Mouse (Mus musculus): ENCODE data around the gene Fut7. TPM values are rescaled to one million over a fixed set of nuclear protein-coding genes. Genes with fewer than 3 reads are reported as not detected.

Gene Fut7
- not detected in 2 replicates for polyA plus RNA-seq (2016; fragmentation: Nextera tagmentation; extraction: Ambion mirVana)

DNA sequence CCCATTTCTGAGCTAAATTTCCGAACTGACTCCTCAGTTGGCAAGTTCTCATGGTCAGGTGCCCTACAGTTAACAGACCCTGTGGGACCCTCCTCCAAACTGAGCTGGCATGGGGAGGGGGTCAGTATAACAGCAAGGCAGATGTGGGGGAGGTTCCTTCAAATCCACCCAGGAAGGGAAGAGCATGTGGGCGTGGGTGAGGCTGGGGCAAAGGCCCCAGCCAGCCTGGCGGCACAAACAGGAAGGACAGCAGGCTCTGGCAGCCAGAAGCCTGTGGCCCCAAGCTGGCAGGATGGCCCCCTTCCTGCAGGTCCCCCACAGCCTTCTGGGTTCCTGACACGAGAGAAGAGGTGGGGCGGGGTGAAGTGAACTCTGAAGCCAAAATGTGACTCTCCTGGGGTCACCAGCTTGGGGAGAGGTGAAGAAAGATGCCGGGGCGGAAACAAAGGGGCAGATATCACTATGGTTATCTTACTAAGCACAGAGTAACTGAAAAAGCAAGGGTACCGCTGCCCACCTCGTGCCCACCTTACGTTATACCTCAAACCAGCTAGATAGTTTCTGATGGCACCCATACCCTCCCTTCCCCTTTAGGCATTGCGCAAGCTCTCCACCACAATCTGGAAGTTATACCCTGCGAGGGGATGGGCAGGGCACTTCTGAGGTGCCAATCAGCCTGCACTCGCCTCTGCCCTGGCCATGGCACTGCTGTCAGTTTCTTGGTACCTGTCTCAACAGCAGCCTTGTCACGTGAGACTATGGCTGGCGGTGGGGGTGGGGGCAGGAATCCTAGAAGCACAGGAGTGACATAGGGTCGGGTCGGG is at the start of gene Fut7:
Gene Fut7 (plus strand): TSS at position 681 of the 824 bp plus-strand sequence.
- H3K27me3 ChIP-seq (ENCODE audit: low read depth, poor library complexity, severe bottlenecking): peaks cover 43% of the 10 kb centered on the region
- no peak within 1 kb of the TSS for H3K27ac ChIP-seq (replicated peaks)
- no peak for DNase-seq (ENCODE audit: low spot score)
- WGBS: 72% methylated on average over 17 of the region's 17 CpGs
- H3K9me3 ChIP-seq (replicated peaks): no peaks in the 10 kb centered on the region
- H3K4me3 ChIP-seq: no peak within 1 kb of the TSS
- no peaks in the 10 kb centered on the region for H3K36me3 ChIP-seq
- no peaks in the 10 kb centered on the region for H3K4me1 ChIP-seq

DNA sequence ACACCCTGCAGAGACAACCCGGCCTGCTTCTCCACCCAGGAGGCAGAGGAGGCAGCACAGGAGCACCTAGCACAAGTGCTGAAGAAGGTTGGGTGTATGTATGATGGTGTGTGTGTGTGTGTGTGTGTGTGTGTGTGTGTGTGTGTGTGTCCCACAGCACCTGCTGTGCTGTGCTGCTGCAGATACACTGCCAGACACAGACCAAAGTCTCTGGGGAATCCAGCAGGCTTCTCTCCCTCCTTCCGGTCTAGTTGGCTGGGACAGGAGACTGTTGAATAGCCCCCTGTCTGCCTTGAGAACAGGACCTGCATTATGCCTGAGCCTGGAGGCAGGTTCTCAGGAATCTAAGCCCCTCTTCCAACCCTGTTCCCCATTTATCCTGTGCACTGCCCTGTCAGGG is 49.6 kb upstream of the Fut7 start:
- Histone ChIP-seq H3K4me3 (peak overlapping the region; percentile 78), H3K27ac (replicated peaks) (peak overlapping the region; percentile 95; the same call in 1 of the 2 replicates), H3K4me1 (peaks cover 35% of the 10 kb centered on the region), H3K27me3 (ENCODE audit: low read depth, poor library complexity, severe bottlenecking) (0 out of 2 replicates have a peak, but pooled peaks cover 5% of the 10 kb centered on the region), H3K9me3 (replicated peaks) (no peaks in the 10 kb centered on the region), H3K36me3 (peaks cover 43% of the 10 kb centered on the region)
- DNase-seq (ENCODE audit: low spot score): no peak
- 49% methylated on average over 2 of the region's 2 CpGs for WGBS

DNA sequence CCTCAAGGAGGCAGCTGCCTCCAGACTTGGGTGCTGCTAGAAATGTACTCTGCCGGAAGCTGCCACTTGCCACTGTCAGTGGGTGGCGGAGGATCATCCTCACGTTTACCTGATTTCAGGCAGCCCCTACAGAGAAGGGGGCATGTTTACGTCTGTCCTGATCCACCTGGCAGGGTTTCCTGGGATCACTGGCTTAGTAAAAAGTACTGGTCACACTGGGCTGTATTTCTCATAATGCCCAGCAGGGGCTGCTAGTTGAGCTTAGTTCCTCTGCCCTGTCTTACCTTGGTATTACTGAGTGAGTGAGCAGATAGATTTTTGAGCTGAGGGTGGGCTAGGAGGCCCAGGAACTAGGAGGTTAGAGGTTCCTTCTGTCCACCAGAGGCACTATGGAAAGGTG is 46.5 kb upstream of the Fut7 start:
- Histone ChIP-seq H3K4me1 (peaks cover 30% of the 10 kb centered on the region), H3K27ac (replicated peaks) (no peak overlapping the region), H3K36me3 (peaks cover 49% of the 10 kb centered on the region), H3K4me3 (no peak overlapping the region), H3K9me3 (replicated peaks) (no peaks in the 10 kb centered on the region), H3K27me3 (ENCODE audit: low read depth, poor library complexity, severe bottlenecking) (0 out of 2 replicates have a peak, but pooled peaks cover 5% of the 10 kb centered on the region)
- 64% methylated on average over 4 of the region's 4 CpGs for WGBS
- DNase-seq (ENCODE audit: low spot score): no peak

DNA sequence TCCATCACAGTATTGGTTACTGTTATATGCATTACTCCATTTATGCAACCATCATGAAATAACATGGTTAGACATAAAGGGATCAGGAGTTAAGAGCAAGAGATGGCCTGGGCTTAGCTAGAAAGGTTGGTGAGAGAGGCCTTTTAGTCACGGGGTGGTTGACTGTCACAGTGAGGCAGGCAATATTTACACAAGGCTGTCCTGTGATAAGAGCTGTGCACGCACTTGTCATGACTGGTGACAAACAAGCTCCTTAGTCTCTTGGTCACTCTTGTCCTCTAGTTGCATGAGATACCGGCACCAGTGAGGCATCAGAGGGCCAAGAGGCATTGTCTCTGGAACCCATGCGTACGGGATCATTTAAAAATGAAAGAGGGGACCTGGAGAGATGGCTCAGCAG is 38.6 kb upstream of the Fut7 start:
- 80% methylated on average over 5 of the region's 5 CpGs for WGBS

DNA sequence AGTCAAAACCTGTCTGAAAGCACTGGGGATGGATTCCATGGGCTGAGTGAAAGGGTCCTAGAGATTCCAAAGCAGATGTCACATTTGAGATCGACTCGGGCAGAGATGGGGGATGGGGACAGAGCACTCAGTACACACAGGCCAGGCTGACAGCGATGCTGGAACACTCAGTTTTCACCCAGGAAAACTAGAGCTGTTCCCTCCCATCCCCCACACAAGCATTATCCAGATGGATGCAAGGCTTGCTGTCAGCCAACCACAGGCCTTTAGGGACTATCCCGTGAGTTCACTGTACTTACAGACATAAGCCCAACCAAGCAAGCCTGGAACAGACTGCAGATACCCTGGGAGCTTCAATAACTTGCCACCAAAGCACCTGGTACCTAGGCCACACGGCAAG is 31.8 kb upstream of the Fut7 start:
- no peak for DNase-seq (ENCODE audit: low spot score)
- no peak overlapping the region for H3K27ac ChIP-seq (replicated peaks)
- no peaks in the 10 kb centered on the region for H3K36me3 ChIP-seq
- H3K27me3 ChIP-seq (ENCODE audit: low read depth, poor library complexity, severe bottlenecking): peaks cover 26% of the 10 kb centered on the region
- 85% methylated on average over 5 of the region's 5 CpGs for WGBS
- no peaks in the 10 kb centered on the region for H3K9me3 ChIP-seq (replicated peaks)
- no peak overlapping the region for H3K4me3 ChIP-seq
- H3K4me1 ChIP-seq: peaks cover 16% of the 10 kb centered on the region

More for the DNA sequence above, 38.6 kb upstream of the Fut7 start:
- no peaks in the 10 kb centered on the region for H3K36me3 ChIP-seq
- H3K4me1 ChIP-seq: no peaks in the 10 kb centered on the region
- H3K4me3 ChIP-seq: no peak overlapping the region
- no peaks in the 10 kb centered on the region for H3K27me3 ChIP-seq (ENCODE audit: low read depth, poor library complexity, severe bottlenecking)
- no peaks in the 10 kb centered on the region for H3K9me3 ChIP-seq (replicated peaks)
- DNase-seq (ENCODE audit: low spot score): no peak
- no peak overlapping the region for H3K27ac ChIP-seq (replicated peaks)

DNA sequence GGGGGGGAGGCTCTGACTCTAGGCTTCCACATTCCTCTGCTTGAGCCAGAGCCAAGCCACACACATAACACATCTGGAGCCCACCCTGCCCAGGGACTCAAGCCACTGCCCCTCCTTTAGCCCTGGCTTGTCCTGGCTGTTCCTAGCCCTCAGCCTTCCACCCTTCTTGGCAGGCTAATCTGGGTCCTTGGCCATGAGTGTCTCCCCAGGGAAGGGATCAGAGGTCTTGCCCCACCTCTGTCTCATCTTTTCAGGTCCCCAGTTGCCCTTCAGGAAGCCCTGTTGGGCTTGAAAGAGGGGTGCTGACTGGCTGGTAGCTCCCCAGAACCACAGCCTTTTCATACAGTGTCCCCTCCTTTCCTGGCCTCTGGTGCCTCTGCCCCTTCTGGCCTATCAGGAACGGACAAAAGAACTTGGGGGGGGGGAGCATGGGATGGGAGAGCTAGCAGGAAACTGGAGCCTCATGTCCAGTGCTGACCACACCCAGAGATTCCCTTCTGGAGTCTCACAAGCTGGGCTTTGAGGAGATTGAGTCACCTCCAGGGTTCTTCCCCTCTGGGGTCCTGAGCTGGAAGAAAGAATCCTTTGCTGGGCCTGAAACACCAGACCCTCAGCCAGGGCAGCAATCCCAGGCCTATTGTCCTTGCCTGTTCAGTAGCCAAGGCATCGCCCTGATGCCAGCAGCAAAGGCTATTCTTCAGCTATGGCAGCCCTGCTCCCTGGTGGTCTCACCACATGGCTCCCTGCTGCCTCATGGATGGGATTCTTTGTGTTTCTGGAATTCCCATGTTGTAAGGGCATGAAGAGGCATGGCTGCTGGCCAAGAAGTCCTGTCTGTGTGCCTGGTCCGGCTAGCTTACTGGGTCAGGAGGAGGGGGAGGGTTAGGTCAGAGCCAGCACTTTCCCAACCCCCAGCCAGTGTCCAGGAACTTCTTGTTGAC is 28.5 kb upstream of the Fut7 start:
- no peak for DNase-seq (ENCODE audit: low spot score)
- no peak overlapping the region for H3K4me3 ChIP-seq
- peaks cover 59% of the 10 kb centered on the region for H3K27me3 ChIP-seq (ENCODE audit: low read depth, poor library complexity, severe bottlenecking)
- WGBS: 31% methylated on average over 3 of the region's 3 CpGs
- H3K9me3 ChIP-seq (replicated peaks): no peaks in the 10 kb centered on the region
- H3K36me3 ChIP-seq: no peaks in the 10 kb centered on the region
- H3K4me1 ChIP-seq: peaks cover 20% of the 10 kb centered on the region
- H3K27ac ChIP-seq (replicated peaks): no peak overlapping the region

DNA sequence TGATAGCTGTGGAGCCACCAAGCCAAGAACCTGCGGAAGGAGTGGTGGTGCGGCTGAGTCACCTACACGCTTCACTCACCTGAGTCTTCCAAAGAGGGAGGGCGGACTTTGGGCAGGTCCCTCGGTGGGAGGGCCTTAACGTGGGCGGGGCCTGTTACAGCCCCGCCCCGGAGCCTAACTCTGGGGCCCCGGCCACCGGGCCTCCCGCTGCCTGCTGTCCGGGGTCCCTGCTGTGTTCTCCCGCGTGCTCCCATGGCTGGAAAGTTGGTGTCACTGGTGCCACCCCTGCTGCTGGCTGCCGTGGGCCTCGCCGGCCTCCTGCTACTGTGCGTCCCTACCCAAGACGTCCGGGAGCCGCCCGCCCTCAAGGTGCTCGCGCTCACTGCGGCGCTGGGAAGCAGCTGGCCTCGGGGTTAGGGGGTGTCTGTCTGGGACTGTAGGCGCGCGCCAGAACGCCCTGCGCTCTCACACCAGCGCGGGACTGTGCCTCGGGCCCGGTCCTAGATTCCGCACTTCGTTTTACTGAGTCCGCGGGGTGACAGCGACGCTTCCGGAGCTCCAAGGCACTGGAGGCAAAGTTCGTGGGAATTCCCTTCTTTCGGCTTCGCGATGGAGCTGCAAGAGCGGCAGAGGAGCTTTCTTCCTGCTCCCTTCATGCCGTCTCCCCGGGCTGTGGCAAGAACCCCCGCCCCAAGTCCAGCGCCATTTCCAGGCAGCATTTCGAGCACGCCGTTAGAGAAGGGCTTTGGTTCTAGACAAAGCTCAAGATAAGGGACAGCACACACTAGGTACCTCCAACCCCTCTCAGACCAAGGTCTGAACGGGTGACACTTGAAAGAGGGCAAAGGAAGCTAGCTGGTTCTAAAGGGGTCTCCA is 27.1 kb upstream of the Fut7 start, which contains the start of gene Entpd2:
Gene Entpd2 (plus strand): TSS at position 154 of the 876 bp plus-strand sequence.
- Histone ChIP-seq H3K9me3 (replicated peaks) (no peaks in the 10 kb centered on the region), H3K27me3 (ENCODE audit: low read depth, poor library complexity, severe bottlenecking) (peaks cover 73% of the 10 kb centered on the region), H3K36me3 (no peaks in the 10 kb centered on the region), H3K4me1 (peaks cover 26% of the 10 kb centered on the region), H3K27ac (replicated peaks) (0 out of 2 replicates have a peak within 1 kb of the TSS, but pooled peaks have one; percentile 3), H3K4me3 (peak within 1 kb of the TSS; percentile 56)
- WGBS: 2% methylated on average over 57 of the region's 57 CpGs
- DNase-seq (ENCODE audit: low spot score): peak; percentile 41

DNA sequence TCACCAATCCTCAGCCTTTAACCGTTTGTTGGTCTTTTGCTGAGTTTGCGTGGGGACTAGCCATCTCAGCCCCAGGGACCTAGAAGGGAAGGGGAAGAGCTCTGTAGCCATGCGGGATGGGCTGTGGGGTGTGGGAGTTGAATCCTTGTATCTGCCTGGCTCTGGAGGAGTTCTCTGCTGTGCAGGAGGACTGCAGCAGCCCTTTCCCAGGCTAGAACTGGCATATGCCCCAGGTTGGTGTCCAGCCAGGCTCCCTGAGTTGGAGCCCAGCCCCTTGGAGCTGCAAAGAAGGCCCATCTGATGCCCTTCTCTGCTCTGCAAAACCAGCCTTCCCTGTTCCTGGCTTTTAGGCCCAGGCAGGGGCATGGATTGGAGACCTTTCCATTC is 26.5 kb upstream of the Fut7 start:
- no peak overlapping the region for H3K27ac ChIP-seq (replicated peaks)
- no peaks in the 10 kb centered on the region for H3K9me3 ChIP-seq (replicated peaks)
- H3K4me1 ChIP-seq: peaks cover 27% of the 10 kb centered on the region
- 23% methylated on average over 3 of the region's 3 CpGs for WGBS
- no peaks in the 10 kb centered on the region for H3K36me3 ChIP-seq
- H3K4me3 ChIP-seq: peak overlapping the region; percentile 56
- DNase-seq (ENCODE audit: low spot score): no peak
- H3K27me3 ChIP-seq (ENCODE audit: low read depth, poor library complexity, severe bottlenecking): peaks cover 80% of the 10 kb centered on the region

DNA sequence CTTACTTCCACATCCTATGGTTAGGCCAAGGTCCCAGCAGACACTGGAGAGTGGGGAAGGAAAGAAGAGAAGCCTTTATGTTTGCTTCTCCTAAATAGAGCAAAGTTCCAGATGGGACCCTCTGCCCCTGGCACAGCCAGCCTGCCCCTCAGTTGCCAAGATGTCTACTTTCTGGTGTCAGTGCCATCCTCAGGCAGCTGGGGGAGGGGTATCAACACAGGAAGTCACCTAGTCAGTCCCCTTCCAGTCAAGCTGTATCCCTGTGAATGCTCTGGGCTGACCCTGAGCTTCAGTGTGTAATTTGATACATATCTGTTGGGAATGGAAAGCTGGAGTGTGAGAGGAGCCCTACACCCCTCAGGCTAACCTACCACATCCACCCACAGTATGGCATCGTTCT is 26.1 kb upstream of the Fut7 start:
- Histone ChIP-seq H3K4me1 (peaks cover 27% of the 10 kb centered on the region), H3K27ac (replicated peaks) (no peak overlapping the region), H3K36me3 (no peaks in the 10 kb centered on the region), H3K9me3 (replicated peaks) (no peaks in the 10 kb centered on the region), H3K27me3 (ENCODE audit: low read depth, poor library complexity, severe bottlenecking) (peaks cover 84% of the 10 kb centered on the region), H3K4me3 (no peak overlapping the region)
- no peak for DNase-seq (ENCODE audit: low spot score)
- 75% methylated on average over 1 of the region's 1 CpGs for WGBS

DNA sequence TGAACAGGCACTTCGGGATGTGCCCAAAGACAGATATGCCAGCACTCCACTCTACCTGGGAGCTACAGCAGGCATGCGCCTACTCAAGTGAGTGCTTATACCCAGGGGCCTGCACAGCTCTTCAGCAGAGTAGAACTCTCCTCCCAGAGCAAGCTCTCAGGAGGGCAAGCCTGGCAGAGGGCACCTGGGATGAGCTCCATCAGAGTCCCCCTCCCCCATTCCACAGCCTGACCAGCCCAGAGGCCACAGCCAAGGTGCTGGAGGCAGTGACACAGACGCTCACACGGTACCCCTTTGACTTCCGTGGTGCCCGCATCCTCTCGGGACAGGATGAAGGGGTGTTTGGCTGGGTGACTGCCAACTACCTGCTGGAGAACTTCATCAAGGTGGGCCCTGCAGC is 25.0 kb upstream of the Fut7 start:
- peaks cover 37% of the 10 kb centered on the region for H3K4me1 ChIP-seq
- H3K4me3 ChIP-seq: no peak overlapping the region
- no peak for DNase-seq (ENCODE audit: low spot score)
- peaks cover 89% of the 10 kb centered on the region for H3K27me3 ChIP-seq (ENCODE audit: low read depth, poor library complexity, severe bottlenecking)
- H3K9me3 ChIP-seq (replicated peaks): no peaks in the 10 kb centered on the region
- 93% methylated on average over 7 of the region's 7 CpGs for WGBS
- no peaks in the 10 kb centered on the region for H3K36me3 ChIP-seq
- H3K27ac ChIP-seq (replicated peaks): no peak overlapping the region

DNA sequence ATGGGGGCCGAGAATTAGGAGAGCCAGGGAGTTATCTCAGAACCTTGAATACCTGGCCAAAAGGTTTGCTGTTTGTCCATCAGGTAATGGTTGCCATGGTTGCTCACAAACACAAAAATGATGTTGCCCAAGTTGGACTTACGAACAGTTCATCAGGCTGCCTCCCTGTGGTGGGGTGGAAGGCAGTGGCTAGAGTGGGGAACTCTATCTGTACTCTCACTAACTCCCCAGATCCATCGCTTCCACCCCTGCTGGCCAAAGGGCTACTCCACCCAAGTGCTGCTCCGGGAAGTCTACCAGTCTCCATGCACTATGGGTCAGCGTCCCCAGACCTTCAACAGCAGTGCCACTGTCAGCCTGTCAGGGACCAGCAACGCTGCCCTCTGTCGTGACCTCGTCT is 24.0 kb upstream of the Fut7 start, which contains the start of gene Npdc1:
Gene Npdc1 (plus strand): TSS at position 301 of the 400 bp plus-strand sequence.
- WGBS: 65% methylated on average over 8 of the region's 8 CpGs
- H3K27me3 ChIP-seq (ENCODE audit: low read depth, poor library complexity, severe bottlenecking): peaks cover 95% of the 10 kb centered on the region
- no peak within 1 kb of the TSS for H3K27ac ChIP-seq (replicated peaks)
- H3K4me3 ChIP-seq: no peak within 1 kb of the TSS
- no peak for DNase-seq (ENCODE audit: low spot score)
- H3K4me1 ChIP-seq: peaks cover 47% of the 10 kb centered on the region
- H3K36me3 ChIP-seq: no peaks in the 10 kb centered on the region
- H3K9me3 ChIP-seq (replicated peaks): no peaks in the 10 kb centered on the region

DNA sequence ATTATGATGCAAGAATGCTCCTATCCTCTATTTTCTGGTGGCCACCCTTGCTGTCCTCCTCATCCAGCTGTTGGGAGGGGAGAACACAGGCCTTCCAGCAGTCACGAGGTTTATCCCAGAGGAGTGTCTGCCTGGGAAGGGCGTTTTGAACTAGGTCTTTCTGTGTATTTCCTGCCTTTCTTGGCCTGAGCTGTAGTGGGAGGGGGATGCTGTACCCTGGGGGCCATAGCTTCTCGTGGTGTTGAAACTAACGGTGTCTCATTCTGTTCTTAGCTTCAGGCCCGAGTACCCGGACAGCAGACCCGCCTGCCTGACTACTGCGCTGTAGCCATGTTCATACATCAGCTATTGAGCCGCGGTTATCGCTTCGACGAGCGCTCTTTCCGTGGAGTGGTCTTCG is 22.8 kb upstream of the Fut7 start:
- Histone ChIP-seq H3K36me3 (0 out of 2 replicates have a peak, but pooled peaks cover 4% of the 10 kb centered on the region), H3K9me3 (replicated peaks) (no peaks in the 10 kb centered on the region), H3K4me3 (peak overlapping the region; percentile 38), H3K4me1 (peaks cover 48% of the 10 kb centered on the region), H3K27me3 (ENCODE audit: low read depth, poor library complexity, severe bottlenecking) (peaks cover 90% of the 10 kb centered on the region), H3K27ac (replicated peaks) (no peak overlapping the region)
- whole genome bisulfite sequencing: 28% methylated on average over 16 of the region's 16 CpGs
- no peak for DNase-seq (ENCODE audit: low spot score)
